Mouse (Mus musculus) megakaryocyte, adult 5-6 weeks (primary cell): ENCODE results near the gene Olfr692. TPM values are rescaled to one million over a fixed set of nuclear protein-coding genes. Genes with fewer than 3 reads are reported as not detected.
A peak's percentile ranks its signal among the peaks of the same experiment; 100 is the strongest.

Source experiments
- ATAC-seq: 2 replicates; pipeline ENCODE4 v1.8.0; 2016; ENCODE audit warnings: mild to moderate bottlenecking, inconsistent platforms; ENCODE audit not compliant: poor library complexity, severe bottlenecking
- total RNA-seq, 2 experiments: library from RNA; stranded (forward) in 1 of 2; stranded (reverse) in 1 of 2; fragments of 153-499, 151-499 nt in 1 of 2; fragments of 221-1000, 200-1000 nt in 1 of 2; gene quantifications; 2 replicates each; pipeline versions ENCODE4 v1.2.3 to v1.2.4; 2015 to 2017

Gene Olfr692
- total RNA-seq, 2 experiments from 2014 or later = not detected

DNA sequence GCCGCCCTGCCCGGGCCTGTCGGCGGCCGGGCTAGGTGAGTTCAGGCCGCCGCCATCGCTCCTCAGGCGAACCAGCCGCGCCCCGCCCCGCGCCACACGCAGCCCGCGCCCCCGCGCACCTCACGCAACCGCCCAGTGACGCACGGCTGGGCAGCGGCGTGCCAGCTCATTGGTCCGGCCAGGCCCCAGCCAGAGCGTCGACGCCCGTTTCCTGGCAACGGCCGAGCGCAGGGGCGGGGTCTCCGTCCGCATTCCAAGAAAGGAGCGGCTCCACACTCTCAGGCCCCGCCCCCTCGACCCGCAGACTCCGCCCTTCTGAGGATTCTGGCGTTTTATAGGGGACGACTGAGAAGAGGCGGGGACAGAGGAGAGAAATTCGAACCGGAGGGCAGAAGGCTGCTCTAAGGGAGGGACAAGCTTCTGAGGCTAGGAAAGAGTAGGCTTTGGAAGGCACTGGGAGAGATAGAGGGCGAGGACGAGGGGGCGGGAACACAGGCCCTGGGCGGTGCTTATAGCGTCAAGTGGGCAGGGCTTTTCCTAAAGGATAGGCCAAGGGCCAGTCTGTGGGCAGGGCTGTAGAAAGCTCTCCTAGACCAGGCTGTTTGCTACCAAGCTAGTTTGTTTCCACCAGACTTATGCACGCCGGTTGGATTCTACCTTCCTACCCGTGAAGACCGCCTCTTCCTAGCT lies 32.0 kb downstream of the Olfr692 start, which contains the start of gene Fam160a2:
Fam160a2 (minus strand) TSS at position 120 of the 690 bp plus-strand sequence.
- peak; percentile 75 for ATAC-seq

DNA sequence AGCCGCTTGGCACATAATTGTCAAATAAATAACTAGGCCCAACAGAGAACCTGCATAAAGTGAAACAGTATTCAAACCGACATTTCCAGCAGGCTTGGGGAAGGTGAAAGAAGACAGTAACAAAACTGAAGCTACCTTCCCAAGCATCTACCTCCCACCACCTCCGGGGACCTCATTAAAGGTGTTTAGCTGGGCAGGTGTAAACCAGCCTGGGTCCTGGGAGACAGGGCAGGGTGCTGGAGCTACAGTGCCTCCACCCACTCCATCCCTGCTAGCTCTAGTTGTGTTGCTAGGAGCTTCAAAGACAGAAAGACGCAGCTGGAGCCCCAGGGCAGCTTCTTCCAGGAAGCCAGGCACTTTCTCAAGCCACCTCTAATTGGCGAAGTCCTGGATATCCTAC lies 36.2 kb downstream of the Olfr692 start, which contains the start of gene Cnga4:
Cnga4 (plus strand) TSS at position 301 of the 400 bp plus-strand sequence.
- no peak for ATAC-seq

DNA sequence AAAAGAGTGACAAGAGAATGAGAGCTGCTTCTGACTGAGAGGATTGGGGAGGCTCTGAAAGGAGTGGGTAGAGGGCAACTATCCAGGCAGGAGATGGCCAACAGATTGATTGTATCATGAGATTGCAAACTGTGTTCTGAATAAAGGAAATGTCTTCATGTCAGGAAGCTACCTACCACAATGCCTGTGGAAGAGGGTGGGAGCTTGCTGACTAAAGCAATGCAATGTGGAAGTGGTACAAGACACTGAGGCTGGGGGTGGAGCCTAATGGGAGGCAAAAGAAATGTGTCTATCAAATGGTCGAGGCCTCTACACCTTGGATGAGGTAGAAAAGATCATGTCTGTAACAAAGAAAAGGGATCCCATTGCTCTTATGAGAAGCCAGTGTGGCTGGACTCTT lies 38.3 kb downstream of the Olfr692 start:
- peak; percentile 67 for ATAC-seq

DNA sequence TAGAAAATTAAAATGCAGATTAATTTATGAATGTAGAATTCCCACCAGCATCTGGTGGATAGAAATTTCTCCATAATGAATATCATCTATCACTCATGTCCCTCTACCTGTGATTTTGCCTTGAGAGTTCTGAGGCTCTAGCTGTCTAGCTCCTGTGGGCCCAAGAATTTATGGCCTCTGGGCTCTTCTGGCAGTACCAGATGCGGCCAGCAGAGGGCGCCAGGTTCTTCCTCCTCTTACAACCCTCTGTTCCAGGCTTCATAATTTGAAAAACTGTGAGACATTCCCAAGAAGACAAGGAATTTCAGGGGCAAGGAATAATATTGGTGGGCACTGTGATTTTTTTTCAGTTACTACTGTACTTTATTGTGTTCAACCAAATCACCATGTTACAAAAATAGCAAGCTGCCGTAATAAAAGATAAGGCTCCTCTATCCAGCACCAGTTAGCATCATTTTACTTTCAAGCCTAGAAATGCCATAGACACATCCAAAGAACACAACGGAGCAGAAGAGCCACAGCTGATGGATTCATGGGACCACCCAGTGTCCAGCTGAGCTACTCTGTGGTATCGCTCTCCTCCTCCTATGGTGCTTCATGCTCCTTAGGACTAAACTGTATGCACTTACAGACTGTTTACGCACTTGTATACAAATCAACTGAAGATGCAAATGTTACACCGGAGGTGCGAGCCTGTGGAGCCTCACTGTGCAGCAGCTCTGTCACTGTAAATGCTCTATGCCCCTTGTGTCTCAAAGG lies 44.0 kb downstream of the Olfr692 start:
- peak; percentile 86 for ATAC-seq

DNA sequence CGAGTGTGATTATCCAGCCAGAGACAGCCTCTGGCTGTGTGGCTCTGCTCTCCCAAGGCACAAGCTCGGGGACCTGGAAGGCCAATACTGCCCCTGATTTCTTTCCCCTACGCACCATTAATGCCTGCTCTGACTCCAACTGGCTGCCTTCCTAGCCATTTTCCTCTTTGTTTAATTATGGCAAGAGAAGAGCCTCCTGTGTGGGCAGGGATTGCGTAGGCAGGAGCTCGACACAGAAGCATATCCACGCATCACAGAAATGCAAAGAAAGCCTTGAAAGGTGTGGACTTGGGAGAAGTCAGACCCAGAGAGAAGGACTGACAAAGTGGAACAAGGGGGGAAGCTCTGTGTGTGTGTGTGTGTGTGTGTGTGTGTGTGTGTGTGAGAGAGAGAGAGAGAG lies 46.4 kb downstream of the Olfr692 start:
- no peak for ATAC-seq

DNA sequence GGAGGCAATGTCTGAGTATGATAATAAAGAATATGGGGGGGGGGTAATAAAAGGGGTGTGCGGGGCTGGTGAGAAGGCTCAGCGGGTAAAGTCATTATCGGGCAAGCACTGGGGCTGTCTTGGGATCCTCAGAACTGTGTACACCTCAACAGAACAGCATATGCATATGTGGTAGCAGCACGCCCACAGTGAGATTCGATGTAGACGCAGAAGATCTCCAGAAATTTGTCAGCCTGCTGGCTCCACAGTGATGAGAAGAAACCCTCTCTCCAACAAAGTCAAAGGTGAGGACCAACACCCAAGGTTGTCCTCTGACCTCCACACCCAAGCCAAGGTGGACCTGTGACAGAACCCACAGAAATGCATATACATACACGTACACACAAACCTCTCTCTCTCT lies 48.5 kb downstream of the Olfr692 start:
- no peak for ATAC-seq

DNA sequence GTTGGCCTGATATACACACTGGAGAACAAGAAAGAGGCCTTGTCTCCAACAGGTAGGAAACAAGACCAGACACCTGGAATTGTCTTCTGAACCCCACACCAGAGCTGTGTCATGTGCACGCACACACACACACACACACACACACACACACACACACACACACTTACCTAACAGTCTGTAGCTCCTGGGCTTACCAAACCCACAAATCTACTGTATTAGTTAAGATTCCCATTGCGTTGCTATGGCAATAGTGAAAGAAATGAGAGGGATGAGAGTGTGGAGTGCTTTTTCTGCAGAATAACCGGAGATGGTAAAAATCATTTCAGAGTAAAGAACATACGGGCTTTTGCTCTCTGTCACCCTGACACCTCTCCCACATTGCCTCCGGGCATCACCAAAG lies 50.1 kb downstream of the Olfr692 start:
- no peak for ATAC-seq

Other genes with a start within 250 kb of the Olfr692 start
- gene Olfr683, start 221.2 kb upstream of the Olfr692 start, total RNA-seq (2015) = not detected in 2 replicates
- not detected in 2 replicates for gene Olfr683, start 221.2 kb upstream of the Olfr692 start, total RNA-seq (2017)
- not detected in 2 replicates for gene Olfr684, start 204.6 kb upstream of the Olfr692 start, total RNA-seq (2015)
- gene Olfr684, start 204.6 kb upstream of the Olfr692 start, total RNA-seq (2017) = not detected in 2 replicates
- gene Olfr685, start 182.2 kb upstream of the Olfr692 start, total RNA-seq (2015) = not detected in 2 replicates
- gene Olfr685, start 182.2 kb upstream of the Olfr692 start, total RNA-seq (2017) = not detected in 2 replicates
- gene Olfr686, start 160.7 kb upstream of the Olfr692 start, total RNA-seq (2015) = not detected in 2 replicates
- gene Olfr686, start 160.7 kb upstream of the Olfr692 start, total RNA-seq (2017) = not detected in 2 replicates
- not detected in 2 replicates for gene Olfr688, start 80.1 kb upstream of the Olfr692 start, total RNA-seq (2015)
- gene Olfr688, start 80.1 kb upstream of the Olfr692 start, total RNA-seq (2017) = not detected in 2 replicates
- not detected in 2 replicates for gene Olfr689, start 57.1 kb upstream of the Olfr692 start, total RNA-seq (2015)
- gene Olfr689, start 57.1 kb upstream of the Olfr692 start, total RNA-seq (2017) = not detected in 2 replicates
- gene Olfr690, start 34.1 kb upstream of the Olfr692 start, total RNA-seq (2015) = not detected in 2 replicates
- gene Olfr690, start 34.1 kb upstream of the Olfr692 start, total RNA-seq (2017) = not detected in 2 replicates
- gene Olfr691, start 26.0 kb upstream of the Olfr692 start, total RNA-seq (2015) = not detected in 2 replicates
- not detected in 2 replicates for gene Olfr691, start 26.0 kb upstream of the Olfr692 start, total RNA-seq (2017)
- gene Gm5901, start 6.8 kb downstream of the Olfr692 start, total RNA-seq (2015) = 0.20 TPM in 1 of 2 replicates, not detected in the other
- 0.73 TPM in 1 of 2 replicates, not detected in the other for gene Gm5901, start 6.8 kb downstream of the Olfr692 start, total RNA-seq (2017)
- 36.2 and 39.6 TPM in 2 replicates for gene Fam160a2, start 31.8 kb downstream of the Olfr692 start, total RNA-seq (2015)
- gene Fam160a2, start 31.8 kb downstream of the Olfr692 start, total RNA-seq (2017) = 23.9 and 26.1 TPM in 2 replicates
- gene Cnga4, start 36.3 kb downstream of the Olfr692 start, total RNA-seq (2015) = 0.25 TPM in 1 of 2 replicates, not detected in the other
- not detected in 2 replicates for gene Cnga4, start 36.3 kb downstream of the Olfr692 start, total RNA-seq (2017)
- not detected in 2 replicates for gene Cckbr, start 57.5 kb downstream of the Olfr692 start, total RNA-seq (2015)
- gene Cckbr, start 57.5 kb downstream of the Olfr692 start, total RNA-seq (2017) = not detected in 2 replicates
- not detected in 2 replicates for gene Cavin3, start 114.1 kb downstream of the Olfr692 start, total RNA-seq (2015)
- not detected in 2 replicates for gene Cavin3, start 114.1 kb downstream of the Olfr692 start, total RNA-seq (2017)
- gene Smpd1, start 186.1 kb downstream of the Olfr692 start, total RNA-seq (2015) = 25.8 and 26.1 TPM in 2 replicates
- gene Smpd1, start 186.1 kb downstream of the Olfr692 start, total RNA-seq (2017) = 24.7 and 33.3 TPM in 2 replicates
- 1.6 and 1.9 TPM in 2 replicates for gene Apbb1, start 213.4 kb downstream of the Olfr692 start, total RNA-seq (2015)
- 3.7 and 9.5 TPM in 2 replicates for gene Apbb1, start 213.4 kb downstream of the Olfr692 start, total RNA-seq (2017)
- gene Hpx, start 231.9 kb downstream of the Olfr692 start, total RNA-seq (2015) = not detected in 2 replicates
- gene Hpx, start 231.9 kb downstream of the Olfr692 start, total RNA-seq (2017) = 0.29 TPM in 1 of 2 replicates, not detected in the other